Mouse (Mus musculus) NIH3T3 (cell line): Measurements from ENCODE around the gene Elmod2.
"Not testable (repeated sequence)": the region's sequence is repeated elsewhere in the genome, so short reads cannot be mapped to it uniquely, and the experiment has no call there.

ENCODE experiments used
- DNase-seq: peaks from one replicate; pipeline ENCODE4 v3.0.0-alpha.2; 2012; ENCODE audit warnings: low read depth

The Elmod2 gene

GRCm38 (mm10) chr8:83331899-83332697 is at the start of gene Elmod2:
Gene Elmod2, minus strand, starts transcription at chr8:83332486.
- DNase-seq, result peak; percentile 99

GRCm38 (mm10) chr8:83381016-83381415 is 48.7 kb upstream of the Elmod2 start:
- DNase-seq, result no peak

GRCm38 (mm10) chr8:83380141-83380540 is 47.9 kb upstream of the Elmod2 start:
- DNase-seq, result peak; percentile 37

GRCm38 (mm10) chr8:83377231-83377630 is 44.9 kb upstream of the Elmod2 start:
- DNase-seq, result no peak

- peak; percentile 37 for DNase-seq
These were observed 31.0 kb upstream of the Elmod2 start for GRCm38 (mm10) chr8:83363156-83363769.

GRCm38 (mm10) chr8:83351315-83351714 is 19.0 kb upstream of the Elmod2 start:
- DNase-seq, result no peak

GRCm38 (mm10) chr8:83348263-83348662 is 16.0 kb upstream of the Elmod2 start, which contains the start of gene Mgat4d:
Gene Mgat4d, plus strand, starts transcription at chr8:83348471.
- DNase-seq, result no peak

GRCm38 (mm10) chr8:83342693-83343092 is 10.4 kb upstream of the Elmod2 start:
- peak; percentile 73 for DNase-seq

- DNase-seq, result no peak
These were observed 9.8 kb upstream of the Elmod2 start for GRCm38 (mm10) chr8:83342076-83342475.

GRCm38 (mm10) chr8:83332864-83333263 is 578 bp upstream of the Elmod2 start:
- DNase-seq, result no peak

- no peak for DNase-seq
These were observed 753 bp downstream of the Elmod2 start for GRCm38 (mm10) chr8:83331567-83331898.

- DNase-seq, result peak; percentile 62
These were observed 4.4 kb downstream of the Elmod2 start for GRCm38 (mm10) chr8:83327889-83328288.

- DNase-seq, result no peak
These were observed 9.2 kb downstream of the Elmod2 start for GRCm38 (mm10) chr8:83323056-83323455.

GRCm38 (mm10) chr8:83322374-83322773 is 9.9 kb downstream of the Elmod2 start:
- no peak for DNase-seq

- DNase-seq, result no peak
These were observed 11.7 kb downstream of the Elmod2 start for GRCm38 (mm10) chr8:83320543-83320942.

- DNase-seq, result no peak
These were observed 16.6 kb downstream of the Elmod2 start for GRCm38 (mm10) chr8:83315691-83316090.

- DNase-seq, result not testable (repeated sequence)
These were observed 17.2 kb downstream of the Elmod2 start for GRCm38 (mm10) chr8:83315084-83315483.

GRCm38 (mm10) chr8:83309836-83310235 is 22.4 kb downstream of the Elmod2 start:
- no peak for DNase-seq

GRCm38 (mm10) chr8:83304946-83305345 is 27.3 kb downstream of the Elmod2 start:
- DNase-seq, result no peak

GRCm38 (mm10) chr8:83300135-83300534 is 32.2 kb downstream of the Elmod2 start:
- peak; percentile 27 for DNase-seq

GRCm38 (mm10) chr8:83297375-83297774 is 34.9 kb downstream of the Elmod2 start:
- no peak for DNase-seq

GRCm38 (mm10) chr8:83290176-83290575 is 42.1 kb downstream of the Elmod2 start, which contains the start of gene Ucp1:
Gene Ucp1, plus strand, starts transcription at chr8:83290352.
- DNase-seq, result no peak

GRCm38 (mm10) chr8:83285391-83285790 is 46.9 kb downstream of the Elmod2 start:
- no peak for DNase-seq
